Mouse (Mus musculus): ENCODE results near the gene Adgrf1.

Gene Adgrf1

DNA sequence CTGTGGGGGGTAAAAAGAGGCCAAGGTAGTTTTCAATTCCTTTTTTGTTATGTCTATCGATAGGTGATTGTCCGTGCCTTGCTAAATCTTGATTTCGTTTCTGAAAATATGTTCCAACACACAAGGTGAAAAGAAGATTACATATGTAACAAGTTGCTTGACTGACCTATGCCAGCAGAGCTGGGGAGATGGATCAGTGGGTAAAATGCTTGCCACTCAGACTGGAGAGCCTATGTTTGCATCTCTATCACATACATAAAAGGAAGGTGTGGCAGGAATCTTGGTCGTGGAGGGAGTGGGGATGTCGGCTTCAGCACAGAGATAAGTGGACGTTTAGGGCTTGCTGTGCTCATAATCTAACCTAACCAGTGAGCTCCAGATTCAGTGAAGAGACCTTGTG is 93.8 kb downstream of the Adgrf1 start:
- no peak for DNase-seq

- no peak for DNase-seq
These were observed 95.2 kb downstream of the Adgrf1 start for GRCm38 (mm10) chr17:43365297-43365696.

GRCm38 (mm10) chr17:43366486-43366885 is 96.4 kb downstream of the Adgrf1 start:
- no peak for DNase-seq

GRCm38 (mm10) chr17:43368171-43368576 is 98.0 kb downstream of the Adgrf1 start:
- DNase-seq, result no peak

DNA sequence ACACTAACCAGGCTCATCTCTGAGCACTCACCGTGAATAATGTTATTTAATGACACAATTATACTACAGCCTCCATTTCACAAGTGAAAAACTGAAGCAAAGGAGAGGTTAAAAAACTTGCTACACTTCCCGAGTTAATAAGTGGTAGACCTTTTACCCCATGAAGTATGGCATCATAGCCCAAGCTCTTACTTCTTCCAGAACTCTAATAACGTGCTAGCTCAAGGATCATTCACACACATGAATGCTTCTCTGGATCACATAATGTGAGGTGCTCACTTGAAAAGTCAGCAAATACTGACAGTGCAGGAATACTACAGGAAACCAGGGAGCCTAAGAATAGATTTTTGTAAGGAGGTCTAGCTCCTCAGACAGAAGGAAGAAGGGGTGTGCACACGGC is 102.5 kb downstream of the Adgrf1 start:
- DNase-seq, result no peak

- DNase-seq, result no peak
These were observed 103.9 kb downstream of the Adgrf1 start for GRCm38 (mm10) chr17:43374020-43374419.
